Mouse (Mus musculus) kidney, adult 10 weeks (tissue): Measurements from ENCODE around the gene Hibadh. TPM values are rescaled to one million over a fixed set of nuclear protein-coding genes. Genes with fewer than 3 reads are reported as not detected.

Experiments
- polyA plus RNA-seq: library from polyadenylated mRNA; stranded (reverse); fragments of 350-450 nt; fragmentation: Illumina TruSeq; extraction: RNeasy Lipid Tissue Mini Kit (QIAGEN cat#74804); gene quantifications from one replicate; pipeline ENCODE4 v1.2.3, GENCODE M21; 2014; ENCODE audit warnings: low read depth, low replicate concordance

Gene Hibadh
- 1,045 TPM for polyA plus RNA-seq

DNA sequence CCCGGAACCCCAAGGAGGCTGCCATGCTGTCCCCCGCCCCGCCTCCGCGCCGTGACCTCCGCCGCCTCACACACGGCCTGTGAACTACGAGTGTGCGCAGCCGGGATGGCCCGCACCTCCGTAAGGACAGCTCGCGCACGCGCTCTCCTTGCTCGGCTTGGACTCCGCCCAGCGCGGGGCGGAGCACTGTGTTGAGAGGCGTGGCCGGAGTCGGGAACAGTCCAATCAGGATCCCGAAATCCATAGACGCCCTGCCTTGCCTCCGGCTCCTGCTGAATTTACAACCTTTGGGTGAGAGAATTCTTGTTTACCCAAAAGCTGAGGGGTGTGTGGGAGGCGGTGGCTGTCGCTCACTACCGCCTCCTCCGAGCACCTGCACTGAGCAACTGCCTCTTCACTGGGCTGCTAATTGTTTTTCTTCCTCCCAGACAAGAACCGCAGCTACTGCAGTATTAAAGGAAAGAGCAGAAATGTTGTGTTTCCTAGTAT lies at the start of gene Hibadh:
TSS of gene Hibadh (minus strand) at position 166 of the 489 bp plus-strand sequence.

Other genes with a start within 250 kb of the Hibadh start
- 477 TPM for gene Tax1bp1, start 73.3 kb upstream of the Hibadh start, polyA plus RNA-seq